Mouse (Mus musculus) myocyte (in vitro differentiated cells): ENCODE results near the gene Tmem266. TPM values are rescaled to one million over a fixed set of nuclear protein-coding genes. Genes with fewer than 3 reads are reported as not detected.

Source experiments
- H3K27me3 ChIP-seq: one replicate; pipeline ENCODE4 v1.6.1; 2011; ENCODE audit not compliant: control insufficient read depth, insufficient read depth, insufficient read length
- H3K36me3 ChIP-seq: one replicate; pipeline ENCODE4 v1.6.1; 2011; ENCODE audit not compliant: control insufficient read depth, insufficient read depth
- H3K4me2 ChIP-seq: one replicate; pipeline ENCODE4 v1.6.1; 2011; ENCODE audit warnings: low read depth, control low read depth
- H3K4me3 ChIP-seq: one replicate; pipeline ENCODE4 v1.5.1; 2011; ENCODE audit warnings: mild to moderate bottlenecking, control low read depth, moderate library complexity
- H3K79me2 ChIP-seq: one replicate; pipeline ENCODE4 v1.6.1; 2011; ENCODE audit not compliant: control insufficient read depth, insufficient read depth
- H3ac ChIP-seq: one replicate; pipeline ENCODE4 v1.6.1; 2011; ENCODE audit not compliant: control insufficient read depth, insufficient read length
- CEBPB ChIP-seq: IDR thresholded peaks from 2 replicates; pipeline ENCODE4 v1.6.1; 2011; ENCODE audit warnings: mild to moderate bottlenecking, moderate library complexity; ENCODE audit not compliant: poor library complexity, insufficient read depth, severe bottlenecking
- E2F4 ChIP-seq: IDR thresholded peaks from one replicate; pipeline ENCODE4 v1.6.1; 2011; ENCODE audit warnings: mild to moderate bottlenecking, control low read depth, moderate library complexity; ENCODE audit not compliant: insufficient read depth
- MAX ChIP-seq: IDR thresholded peaks from one replicate; pipeline ENCODE4 v1.6.1; 2011; ENCODE audit warnings: low read depth, mild to moderate bottlenecking, control low read depth
- MYOD1 ChIP-seq, 3 experiments: IDR thresholded peaks; one replicate each; pipeline ENCODE4 v1.6.1; 2011; ENCODE audit warnings: control low read depth in 2 of 3, low read depth in 2 of 3, mild to moderate bottlenecking in 2 of 3, moderate library complexity in 1 of 3; ENCODE audit not compliant: insufficient read length in 2 of 3, control insufficient read depth in 1 of 3
- MYOG ChIP-seq, 3 experiments: IDR thresholded peaks; one replicate each; pipeline ENCODE4 v1.6.1; 2011; ENCODE audit warnings: control low read depth in 2 of 3, low read depth in 2 of 3, mild to moderate bottlenecking in 2 of 3; ENCODE audit not compliant: insufficient read length in 2 of 3, control insufficient read depth in 1 of 3, insufficient read depth in 1 of 3
- POLR2A ChIP-seq: IDR thresholded peaks from one replicate; pipeline ENCODE4 v1.6.1; 2011; ENCODE audit warnings: low read depth, mild to moderate bottlenecking, control low read depth, moderate library complexity; ENCODE audit not compliant: insufficient read length
- POLR2AphosphoS2 ChIP-seq: IDR thresholded peaks from one replicate; pipeline ENCODE4 v1.6.1; 2011; ENCODE audit warnings: low read depth, control low read depth; ENCODE audit not compliant: insufficient read length
- REST ChIP-seq: IDR thresholded peaks from one replicate; pipeline ENCODE4 v1.6.1; 2011; ENCODE audit warnings: mild to moderate bottlenecking, control low read depth, moderate library complexity; ENCODE audit not compliant: insufficient read depth, insufficient read length
- SRF ChIP-seq: IDR thresholded peaks from one replicate; pipeline ENCODE4 v1.6.1; 2011; ENCODE audit warnings: low read depth; ENCODE audit not compliant: control insufficient read depth, insufficient read length
- TCF12 ChIP-seq: IDR thresholded peaks from one replicate; pipeline ENCODE4 v1.6.1; 2011; ENCODE audit warnings: mild to moderate bottlenecking, control low read depth; ENCODE audit not compliant: poor library complexity, insufficient read depth, severe bottlenecking
- TCF3 ChIP-seq: IDR thresholded peaks from one replicate; pipeline ENCODE4 v1.6.1; 2011; ENCODE audit warnings: low read depth, control low read depth; ENCODE audit not compliant: insufficient read length
- USF1 ChIP-seq: IDR thresholded peaks from one replicate; pipeline ENCODE4 v1.6.1; 2011; ENCODE audit warnings: low read depth, mild to moderate bottlenecking, control low read depth, moderate library complexity
- polyA plus RNA-seq: library from polyadenylated mRNA; unstranded; fragments of >200 nt; fragmentation: generic; extraction: Trizol; gene quantifications from one replicate; pipeline ENCODE4 v1.2.1, GENCODE M21; 2012; ENCODE audit warnings: missing spikeins

Gene Tmem266
- polyA plus RNA-seq, 1 experiment = not detected

DNA sequence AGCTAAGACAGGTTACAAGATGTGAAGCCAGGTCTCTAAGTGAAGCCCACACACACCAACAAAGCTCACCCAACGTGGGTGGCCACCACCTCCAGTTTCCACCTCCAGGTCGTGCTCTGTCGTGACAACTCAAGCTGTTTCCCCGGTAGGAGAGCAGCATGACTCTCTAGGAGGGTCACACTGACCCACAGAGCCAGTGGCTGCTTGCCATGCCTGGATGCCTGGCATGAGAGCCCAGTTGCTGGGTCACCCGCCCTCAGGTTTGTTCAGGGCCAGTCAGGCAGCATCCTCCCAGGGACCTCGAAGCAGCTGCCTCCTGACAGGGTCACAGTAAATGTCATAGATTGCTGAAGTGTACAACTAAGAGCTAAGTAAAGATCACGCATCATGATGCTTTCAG lies 34.1 kb downstream of the Tmem266 start:
- Histone ChIP-seq H3K4me2 (no peak overlapping the region), H3K4me3 (no peak overlapping the region), H3K36me3 (no peaks in the 10 kb centered on the region), H3K27me3 (peaks cover 6% of the 10 kb centered on the region), H3K79me2 (no peaks in the 10 kb centered on the region), H3ac (no peak overlapping the region)
- TF ChIP-seq MYOG (IDR thresholded peaks at IDR 0.05; ENCODE audit: control insufficient read depth in 1 of 3, insufficient read depth in 1 of 3, insufficient read length in 2 of 3, low read depth in 2 of 3) = no peak
- no peak for TF ChIP-seq CEBPB
- no peak for TF ChIP-seq REST
- TF ChIP-seq MYOD1 (IDR thresholded peaks at IDR 0.05; ENCODE audit: control insufficient read depth in 1 of 3, insufficient read length in 2 of 3, low read depth in 2 of 3) = no peak
- no peak for TF ChIP-seq MAX
- TF ChIP-seq USF1 = no peak
- TF ChIP-seq TCF3 = no peak
- no peak for TF ChIP-seq E2F4
- TF ChIP-seq SRF = no peak
- no peak for TF ChIP-seq POLR2A
- no peak for TF ChIP-seq POLR2AphosphoS2
- no peak for TF ChIP-seq TCF12

DNA sequence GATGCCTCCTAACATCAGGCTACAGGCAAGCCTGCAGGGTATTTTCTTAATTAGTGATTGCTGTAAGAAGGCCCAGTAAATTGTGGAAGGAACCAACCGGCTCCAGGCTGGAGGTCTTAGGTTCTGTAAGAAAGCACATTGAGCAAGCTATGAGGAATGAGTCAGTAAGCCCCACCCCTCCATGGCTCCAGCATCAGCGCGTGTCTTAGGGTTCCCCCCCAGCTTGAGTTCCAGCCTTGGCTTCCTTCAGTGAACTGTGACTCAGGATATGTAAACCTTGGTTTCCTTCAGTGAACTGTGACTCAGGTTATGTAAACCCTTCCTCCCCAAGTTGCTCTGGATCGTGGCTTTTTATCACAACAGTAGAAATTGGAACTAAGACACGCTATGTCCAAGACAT lies 35.3 kb downstream of the Tmem266 start:
- Histone ChIP-seq H3K4me3 (no peak overlapping the region), H3K79me2 (no peaks in the 10 kb centered on the region), H3K4me2 (peak overlapping the region; percentile 32), H3ac (no peak overlapping the region), H3K36me3 (no peaks in the 10 kb centered on the region), H3K27me3 (peaks cover 6% of the 10 kb centered on the region)
- TF ChIP-seq SRF (no peak), MYOD1 (IDR thresholded peaks at IDR 0.05; ENCODE audit: control insufficient read depth in 1 of 3, insufficient read length in 2 of 3, low read depth in 2 of 3) (no peak), USF1 (no peak), POLR2A (no peak), TCF12 (no peak), MYOG (IDR thresholded peaks at IDR 0.05; ENCODE audit: control insufficient read depth in 1 of 3, insufficient read depth in 1 of 3, insufficient read length in 2 of 3, low read depth in 2 of 3) (no peak), REST (no peak), TCF3 (no peak)

DNA sequence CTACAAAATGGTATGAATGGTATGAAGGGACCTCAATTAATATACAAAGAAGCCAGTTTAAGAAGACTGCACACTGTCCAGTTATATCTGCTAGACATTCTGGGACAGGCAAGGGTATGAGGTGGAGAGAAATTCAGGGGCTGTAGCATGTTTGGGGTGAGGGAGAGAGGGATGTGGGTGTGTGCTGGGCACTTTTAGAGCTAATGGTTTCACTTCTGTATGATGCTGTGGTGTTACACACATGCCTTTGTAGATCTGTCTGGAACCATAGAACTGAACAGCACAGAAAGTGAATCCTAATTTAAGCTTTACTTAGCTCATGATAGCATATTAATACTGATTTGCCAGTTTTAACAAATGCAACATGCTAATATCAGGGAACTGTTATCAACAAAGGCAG lies 37.0 kb downstream of the Tmem266 start:
- Histone ChIP-seq H3K4me3 (no peak overlapping the region), H3K79me2 (no peaks in the 10 kb centered on the region), H3K4me2 (no peak overlapping the region), H3K36me3 (no peaks in the 10 kb centered on the region), H3K27me3 (peaks cover 6% of the 10 kb centered on the region), H3ac (no peak overlapping the region)
- TF ChIP-seq REST (no peak), TCF12 (no peak)

DNA sequence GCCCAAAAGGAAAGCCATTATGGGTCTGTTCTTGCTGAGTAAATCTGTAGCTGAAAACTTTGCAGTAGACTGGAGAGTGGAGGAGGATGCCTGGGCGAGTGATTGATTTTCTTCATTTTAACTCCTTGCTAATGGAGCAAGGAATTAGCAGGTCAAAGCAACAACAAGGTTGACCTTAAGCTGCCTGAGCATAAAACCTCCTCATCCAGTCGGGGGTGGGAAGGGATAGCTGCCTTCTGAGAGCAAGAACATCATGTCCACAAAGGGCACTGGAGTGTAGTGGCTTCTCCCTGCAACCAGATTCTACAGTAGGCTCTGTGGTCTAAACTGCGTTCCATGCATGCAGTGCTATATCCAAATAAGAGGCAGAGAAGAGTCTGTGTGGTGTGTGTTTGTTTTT lies 41.3 kb downstream of the Tmem266 start:
- Histone ChIP-seq H3K4me3 (no peak overlapping the region), H3K4me2 (no peak overlapping the region), H3K36me3 (no peaks in the 10 kb centered on the region), H3ac (no peak overlapping the region), H3K79me2 (no peaks in the 10 kb centered on the region), H3K27me3 (peaks cover 5% of the 10 kb centered on the region)
- TF ChIP-seq CEBPB (no peak), MYOD1 (IDR thresholded peaks at IDR 0.05; ENCODE audit: control insufficient read depth in 1 of 3, insufficient read length in 2 of 3, low read depth in 2 of 3) (no peak), MAX (no peak), MYOG (IDR thresholded peaks at IDR 0.05; ENCODE audit: control insufficient read depth in 1 of 3, insufficient read depth in 1 of 3, insufficient read length in 2 of 3, low read depth in 2 of 3) (no peak), E2F4 (no peak), TCF3 (no peak), REST (no peak), TCF12 (no peak), SRF (no peak), POLR2A (no peak), USF1 (no peak), POLR2AphosphoS2 (no peak)

DNA sequence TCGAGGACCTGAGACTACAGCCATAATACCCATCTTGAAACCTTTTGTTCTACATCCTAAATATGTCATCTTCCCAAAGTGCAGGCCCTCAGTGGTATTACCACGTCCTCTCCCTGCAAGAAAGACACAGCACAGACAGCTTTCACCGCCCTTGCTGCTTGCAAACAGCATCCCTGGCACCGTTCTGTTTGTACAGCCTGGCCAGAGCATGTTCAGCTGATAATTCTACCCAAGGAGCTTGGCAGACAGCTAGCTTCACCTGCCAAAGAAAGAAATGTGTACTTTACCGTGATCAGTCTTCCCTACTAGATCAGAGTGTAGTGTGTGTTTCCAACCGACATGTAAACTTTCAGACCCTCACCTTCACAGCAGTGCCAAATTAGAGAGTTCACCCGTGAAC lies 45.2 kb downstream of the Tmem266 start:
- H3K4me3 ChIP-seq = no peak overlapping the region
- H3K79me2 ChIP-seq = no peaks in the 10 kb centered on the region
- TF ChIP-seq MYOD1 (IDR thresholded peaks at IDR 0.05; ENCODE audit: control insufficient read depth in 1 of 3, insufficient read length in 2 of 3, low read depth in 2 of 3) = no peak
- no peak overlapping the region for H3ac ChIP-seq
- H3K36me3 ChIP-seq = no peaks in the 10 kb centered on the region
- H3K27me3 ChIP-seq = peaks cover 5% of the 10 kb centered on the region
- H3K4me2 ChIP-seq = no peak overlapping the region
